Mouse (Mus musculus): ENCODE data around the gene Gas2l3. TPM values are rescaled to one million over a fixed set of nuclear protein-coding genes. Genes with fewer than 3 reads are reported as not detected.

The Gas2l3 gene
- polyA plus RNA-seq, 1 experiment from 2014 or later: 5.2 TPM

- Histone ChIP-seq H3K9ac (no peak overlapping the region), H3K27me3 (no peaks in the 10 kb centered on the region), H3K4me3 (replicated peaks) (no peak overlapping the region), H3K4me2 (peak overlapping the region; percentile 39), H3K4me1 (replicated peaks) (no peaks in the 10 kb centered on the region; the same call in 1 of the 2 replicates), H3K9me3 (replicated peaks) (no peaks in the 10 kb centered on the region), H3K36me3 (replicated peaks) (no peaks in the 10 kb centered on the region), H3K27ac (replicated peaks) (no peak overlapping the region)
- ATAC-seq (ENCODE audit: insufficient read depth): no peak
- WGBS (ENCODE audit: insufficient replicate concordance): 2% methylated on average over 7 of the region's 7 CpGs
Observed at GRCm38 (mm10) chr10:89395823-89396222, 47.9 kb downstream of the Gas2l3 start.

GRCm38 (mm10) chr10:89395321-89395720 is 48.4 kb downstream of the Gas2l3 start:
- Histone ChIP-seq H3K4me3 (replicated peaks) (no peak overlapping the region), H3K27me3 (no peaks in the 10 kb centered on the region), H3K9ac (no peak overlapping the region), H3K4me1 (replicated peaks) (no peaks in the 10 kb centered on the region; the same call in 1 of the 2 replicates), H3K9me3 (replicated peaks) (no peaks in the 10 kb centered on the region), H3K4me2 (peak overlapping the region; percentile 39; the same call in 1 of the 2 replicates), H3K27ac (replicated peaks) (no peak overlapping the region), H3K36me3 (replicated peaks) (no peaks in the 10 kb centered on the region)
- ATAC-seq (ENCODE audit: insufficient read depth): no peak
- 36% methylated on average over 7 of the region's 7 CpGs for WGBS (ENCODE audit: insufficient replicate concordance)

DNA sequence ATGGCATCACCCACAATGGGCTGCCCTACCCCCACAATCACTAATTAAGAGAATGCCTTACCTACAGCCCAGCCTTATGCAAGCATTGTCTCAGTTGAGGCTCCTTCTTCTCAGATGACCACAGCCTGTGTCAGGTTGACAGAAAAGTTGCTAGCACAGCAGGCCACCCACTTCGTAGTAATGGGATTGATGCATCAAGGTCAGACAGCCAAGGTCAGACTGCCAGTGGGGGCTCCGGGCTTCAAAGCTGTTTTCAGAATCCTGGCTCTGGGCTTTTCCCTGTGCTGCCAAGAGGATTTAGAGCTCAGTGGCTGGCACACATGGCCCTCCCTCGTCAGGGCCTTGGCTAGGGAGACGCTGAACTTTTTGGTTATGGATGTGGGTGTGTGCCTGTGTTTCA is 51.1 kb downstream of the Gas2l3 start:
- no peak for ATAC-seq (ENCODE audit: insufficient read depth)
- Histone ChIP-seq H3K4me1 (replicated peaks) (no peaks in the 10 kb centered on the region; the same call in 1 of the 2 replicates), H3K9ac (no peak overlapping the region), H3K27me3 (no peaks in the 10 kb centered on the region), H3K36me3 (replicated peaks) (no peaks in the 10 kb centered on the region), H3K4me3 (replicated peaks) (no peak overlapping the region), H3K27ac (replicated peaks) (no peak overlapping the region), H3K9me3 (replicated peaks) (no peaks in the 10 kb centered on the region), H3K4me2 (no peak overlapping the region)
- WGBS (ENCODE audit: insufficient replicate concordance): 56% methylated on average over 4 of the region's 4 CpGs

GRCm38 (mm10) chr10:89391571-89392163 is 52.1 kb downstream of the Gas2l3 start:
- H3K36me3 ChIP-seq (replicated peaks): no peaks in the 10 kb centered on the region
- ATAC-seq (ENCODE audit: insufficient read depth): no peak
- H3K4me2 ChIP-seq: no peak overlapping the region
- WGBS (ENCODE audit: insufficient replicate concordance): 76% methylated on average over 4 of the region's 4 CpGs
- H3K9me3 ChIP-seq (replicated peaks): no peaks in the 10 kb centered on the region
- H3K4me1 ChIP-seq (replicated peaks): no peaks in the 10 kb centered on the region; the same call in 1 of the 2 replicates
- H3K27me3 ChIP-seq: no peaks in the 10 kb centered on the region
- no peak overlapping the region for H3K9ac ChIP-seq
- no peak overlapping the region for H3K27ac ChIP-seq (replicated peaks)
- no peak overlapping the region for H3K4me3 ChIP-seq (replicated peaks)

- ATAC-seq (ENCODE audit: insufficient read depth): no peak
- Histone ChIP-seq H3K4me1 (replicated peaks) (no peaks in the 10 kb centered on the region), H3K9ac (no peak overlapping the region), H3K36me3 (replicated peaks) (no peaks in the 10 kb centered on the region), H3K4me2 (no peak overlapping the region), H3K9me3 (replicated peaks) (no peaks in the 10 kb centered on the region), H3K4me3 (replicated peaks) (no peak overlapping the region), H3K27ac (replicated peaks) (no peak overlapping the region), H3K27me3 (no peaks in the 10 kb centered on the region)
- 67% methylated on average over 3 of the region's 3 CpGs for WGBS (ENCODE audit: insufficient replicate concordance)
Observed at GRCm38 (mm10) chr10:89386461-89386860, 57.3 kb downstream of the Gas2l3 start.

- H3K9me3 ChIP-seq (replicated peaks): no peaks in the 10 kb centered on the region
- no peaks in the 10 kb centered on the region for H3K27me3 ChIP-seq
- no peak for ATAC-seq (ENCODE audit: insufficient read depth)
- 4% methylated on average over 5 of the region's 5 CpGs for WGBS (ENCODE audit: insufficient replicate concordance)
- H3K27ac ChIP-seq (replicated peaks): no peak overlapping the region
- no peaks in the 10 kb centered on the region for H3K4me1 ChIP-seq (replicated peaks)
- H3K36me3 ChIP-seq (replicated peaks): no peaks in the 10 kb centered on the region
- no peak overlapping the region for H3K4me3 ChIP-seq (replicated peaks)
- H3K9ac ChIP-seq: no peak overlapping the region
- H3K4me2 ChIP-seq: no peak overlapping the region
Observed at GRCm38 (mm10) chr10:89383462-89383861, 60.3 kb downstream of the Gas2l3 start.

GRCm38 (mm10) chr10:89377750-89378149 is 66.0 kb downstream of the Gas2l3 start:
- no peak overlapping the region for H3K4me3 ChIP-seq (replicated peaks)
- H3K9me3 ChIP-seq (replicated peaks): no peaks in the 10 kb centered on the region
- no peak overlapping the region for H3K9ac ChIP-seq
- H3K36me3 ChIP-seq (replicated peaks): no peaks in the 10 kb centered on the region
- no peak overlapping the region for H3K4me2 ChIP-seq
- no peak for ATAC-seq (ENCODE audit: insufficient read depth)
- no peak overlapping the region for H3K27ac ChIP-seq (replicated peaks)
- WGBS (ENCODE audit: insufficient replicate concordance): 44% methylated on average over 4 of the region's 4 CpGs
- no peaks in the 10 kb centered on the region for H3K27me3 ChIP-seq
- H3K4me1 ChIP-seq (replicated peaks): no peaks in the 10 kb centered on the region

- H3K27ac ChIP-seq (replicated peaks): no peak overlapping the region
- no peaks in the 10 kb centered on the region for H3K27me3 ChIP-seq
- WGBS (ENCODE audit: insufficient replicate concordance): 31% methylated on average over 1 of the region's 1 CpGs
- H3K4me2 ChIP-seq: no peak overlapping the region
- ATAC-seq (ENCODE audit: insufficient read depth): no peak
- H3K4me3 ChIP-seq (replicated peaks): no peak overlapping the region
- no peak overlapping the region for H3K9ac ChIP-seq
- no peaks in the 10 kb centered on the region for H3K4me1 ChIP-seq (replicated peaks)
- no peaks in the 10 kb centered on the region for H3K9me3 ChIP-seq (replicated peaks)
- no peaks in the 10 kb centered on the region for H3K36me3 ChIP-seq (replicated peaks)
Observed at GRCm38 (mm10) chr10:89370051-89370450, 73.7 kb downstream of the Gas2l3 start.

DNA sequence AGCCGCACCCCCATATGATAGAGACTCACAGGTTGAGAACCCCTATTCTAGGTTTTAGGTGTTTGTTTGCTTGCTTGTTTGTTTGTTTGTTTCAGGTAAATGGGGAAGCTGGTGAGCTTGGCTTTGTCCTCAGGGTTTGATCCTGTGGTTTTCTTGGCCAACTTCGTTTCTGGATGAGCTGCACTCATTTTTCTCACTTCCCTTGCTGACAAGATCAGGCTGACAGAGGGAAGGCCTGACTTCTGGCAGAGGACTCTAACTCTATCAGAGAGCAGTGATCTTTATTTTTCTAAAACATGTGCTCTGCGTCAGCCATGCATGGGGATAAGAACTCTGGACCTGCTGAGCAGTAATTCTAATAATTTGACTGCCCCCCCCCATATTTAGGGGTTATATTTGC is 84.8 kb downstream of the Gas2l3 start:
- H3K36me3 ChIP-seq (replicated peaks): no peaks in the 10 kb centered on the region
- no peaks in the 10 kb centered on the region for H3K9me3 ChIP-seq (replicated peaks)
- no peak overlapping the region for H3K4me2 ChIP-seq
- 42% methylated on average over 3 of the region's 3 CpGs for WGBS (ENCODE audit: insufficient replicate concordance)
- H3K4me1 ChIP-seq (replicated peaks): no peaks in the 10 kb centered on the region
- no peak for ATAC-seq (ENCODE audit: insufficient read depth)
- H3K27ac ChIP-seq (replicated peaks): no peak overlapping the region
- H3K9ac ChIP-seq: no peak overlapping the region
- H3K27me3 ChIP-seq: no peaks in the 10 kb centered on the region
- no peak overlapping the region for H3K4me3 ChIP-seq (replicated peaks)

Other genes with a start within 250 kb of the Gas2l3 start
- 0.08 TPM in 1 of 2 replicates, not detected in the other for gene Ano4, start 99.2 kb downstream of the Gas2l3 start, polyA plus RNA-seq (2015; fragmentation: Nextera tagmentation; extraction: Ambion mirVana)
- gene Nr1h4, start 89.6 kb upstream of the Gas2l3 start, polyA plus RNA-seq (2015; fragmentation: Nextera tagmentation; extraction: Ambion mirVana): 5.4 and 6.2 TPM in 2 replicates
- 0.02 and 0.14 TPM in 2 replicates for gene Slc17a8, start 177.3 kb upstream of the Gas2l3 start, polyA plus RNA-seq (2015; fragmentation: Nextera tagmentation; extraction: Ambion mirVana)
- 3.6 and 4.0 TPM in 2 replicates for gene Scyl2, start 242.3 kb upstream of the Gas2l3 start, polyA plus RNA-seq (2015; fragmentation: Nextera tagmentation; extraction: Ambion mirVana)

All from liver, embryonic 15.5 days (tissue).